Mouse (Mus musculus): Measurements from ENCODE around the gene Dact2.

The Dact2 gene

GRCm38 (mm10) chr17:14213976-14214529, 9.9 kb upstream of the Dact2 start:
- no peak for ATAC-seq (ENCODE audit: insufficient number of reproducible peaks, low FRiP score, low TSS enrichment)

- no peak for ATAC-seq (ENCODE audit: insufficient number of reproducible peaks, low FRiP score, low TSS enrichment)
Observed at GRCm38 (mm10) chr17:14212796-14213195, 8.7 kb upstream of the Dact2 start.

GRCm38 (mm10) chr17:14207093-14207561, 3.0 kb upstream of the Dact2 start:
- ATAC-seq (ENCODE audit: insufficient number of reproducible peaks, low FRiP score, low TSS enrichment) = no peak

GRCm38 (mm10) chr17:14206062-14206461, 2.0 kb upstream of the Dact2 start:
- peak; percentile 40; the same call in 1 of the 2 replicates for ATAC-seq (ENCODE audit: insufficient number of reproducible peaks, low FRiP score, low TSS enrichment)

- ATAC-seq (ENCODE audit: insufficient number of reproducible peaks, low FRiP score, low TSS enrichment) = no peak
Observed at GRCm38 (mm10) chr17:14205236-14205635, 1.1 kb upstream of the Dact2 start.

GRCm38 (mm10) chr17:14203121-14203941, 773 bp downstream of the Dact2 start:
- ATAC-seq (ENCODE audit: insufficient number of reproducible peaks, low FRiP score, low TSS enrichment) = peak; percentile 29; the same call in 1 of the 2 replicates

GRCm38 (mm10) chr17:14202291-14203030, 1.6 kb downstream of the Dact2 start:
- ATAC-seq (ENCODE audit: insufficient number of reproducible peaks, low FRiP score, low TSS enrichment) = no peak

- no peak for ATAC-seq (ENCODE audit: insufficient number of reproducible peaks, low FRiP score, low TSS enrichment)
Observed at GRCm38 (mm10) chr17:14201281-14201787, 2.8 kb downstream of the Dact2 start.

GRCm38 (mm10) chr17:14200206-14200605, 3.9 kb downstream of the Dact2 start:
- no peak for ATAC-seq (ENCODE audit: insufficient number of reproducible peaks, low FRiP score, low TSS enrichment)

GRCm38 (mm10) chr17:14199621-14200020, 4.5 kb downstream of the Dact2 start:
- ATAC-seq (ENCODE audit: insufficient number of reproducible peaks, low FRiP score, low TSS enrichment) = no peak

GRCm38 (mm10) chr17:14192924-14193323, 11.2 kb downstream of the Dact2 start:
- ATAC-seq (ENCODE audit: insufficient number of reproducible peaks, low FRiP score, low TSS enrichment) = no peak

- no peak for ATAC-seq (ENCODE audit: insufficient number of reproducible peaks, low FRiP score, low TSS enrichment)
Observed at GRCm38 (mm10) chr17:14192432-14192831, 11.7 kb downstream of the Dact2 start.

- no peak for ATAC-seq (ENCODE audit: insufficient number of reproducible peaks, low FRiP score, low TSS enrichment)
Observed at GRCm38 (mm10) chr17:14188455-14188854, 15.6 kb downstream of the Dact2 start.

- no peak for ATAC-seq (ENCODE audit: insufficient number of reproducible peaks, low FRiP score, low TSS enrichment)
Observed at GRCm38 (mm10) chr17:14187096-14187495, 17.0 kb downstream of the Dact2 start.

- no peak for ATAC-seq (ENCODE audit: insufficient number of reproducible peaks, low FRiP score, low TSS enrichment)
Observed at GRCm38 (mm10) chr17:14186176-14186575, 17.9 kb downstream of the Dact2 start.

- ATAC-seq (ENCODE audit: insufficient number of reproducible peaks, low FRiP score, low TSS enrichment) = no peak
Observed at GRCm38 (mm10) chr17:14184192-14184814, 19.8 kb downstream of the Dact2 start.

- no peak for ATAC-seq (ENCODE audit: insufficient number of reproducible peaks, low FRiP score, low TSS enrichment)
Observed at GRCm38 (mm10) chr17:14183717-14184116, 20.4 kb downstream of the Dact2 start.

- ATAC-seq (ENCODE audit: insufficient number of reproducible peaks, low FRiP score, low TSS enrichment) = no peak
Observed at GRCm38 (mm10) chr17:14182860-14183259, 21.2 kb downstream of the Dact2 start.

- no peak for ATAC-seq (ENCODE audit: insufficient number of reproducible peaks, low FRiP score, low TSS enrichment)
Observed at GRCm38 (mm10) chr17:14178911-14179310, 25.2 kb downstream of the Dact2 start.

GRCm38 (mm10) chr17:14178475-14178874, 25.6 kb downstream of the Dact2 start:
- ATAC-seq (ENCODE audit: insufficient number of reproducible peaks, low FRiP score, low TSS enrichment) = no peak
